Comparison of ENCODE assay signal across 9 mouse cellular contexts in the genomic region with DNA sequence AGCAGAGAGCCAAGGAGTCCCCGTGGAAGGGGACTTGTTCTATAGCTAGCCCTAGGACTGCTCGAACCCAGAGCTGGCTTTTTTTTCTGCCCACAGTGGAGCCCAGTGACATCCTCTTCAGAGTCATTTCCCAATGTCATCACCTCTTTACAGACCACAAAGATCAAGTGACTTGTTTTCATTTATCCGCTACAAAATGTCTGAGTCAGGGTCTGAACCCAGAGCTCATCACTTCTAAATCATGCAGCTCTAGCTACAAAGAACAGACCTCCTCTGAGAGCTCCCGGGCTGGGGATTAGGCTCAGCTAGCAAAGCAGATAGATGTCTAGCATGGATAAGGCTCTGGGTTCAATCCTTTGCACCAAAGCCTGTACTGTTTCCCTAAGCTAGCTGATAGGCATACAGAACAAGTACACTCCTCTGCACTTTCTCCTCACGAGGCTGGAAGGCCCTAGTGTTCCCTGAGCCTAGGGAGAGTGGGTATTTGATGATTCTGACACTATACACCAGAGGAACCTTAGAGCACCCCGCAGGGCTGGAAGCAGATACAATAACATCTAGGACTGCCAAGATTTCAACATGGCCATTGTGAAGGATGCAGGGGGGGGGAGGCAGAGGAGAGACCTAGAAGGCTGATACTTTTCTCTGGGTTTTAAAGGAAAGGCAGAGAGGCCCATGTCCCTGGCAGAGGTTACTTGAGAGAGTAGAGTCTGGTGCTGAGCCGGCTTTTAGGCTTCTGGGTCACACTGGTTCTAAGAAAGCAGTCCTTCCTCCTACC. TPM values are rescaled to one million over a fixed set of nuclear protein-coding genes. Genes with fewer than 3 reads are reported as not detected.
DNase-seq lines count a peak whose midpoint lies in the region; ATAC-seq and TF ChIP-seq lines count a peak whose summit lies in the region.
"Had no signal": no experiment of that assay in that cellular context is flagged by ENCODE, and none has a peak within 500 bp of the region (broad histone marks: within the 10 kb centered on the region; RNA-seq: fewer than 3 reads in every experiment).

No protein-coding gene starts in this region.

- H3K36me3 ChIP-seq in spleen, adult 2 months (ENCODE audit: control insufficient read depth, insufficient read depth, low read length) = peaks cover 14% of the 10 kb centered on the region
- H3K36me3 ChIP-seq in hindbrain, postnatal 0 days (ENCODE audit: insufficient read depth, low read length) = no peaks in the 10 kb centered on the region
- H3K36me3 ChIP-seq in stomach, postnatal 0 days (ENCODE audit: control insufficient read depth, insufficient read depth, low read length) = no peaks in the 10 kb centered on the region
- peaks cover 12% of the 10 kb centered on the region for H3K36me3 ChIP-seq in thymus, adult 2 months (ENCODE audit: control insufficient read depth, insufficient read depth, low read length)

- no peaks in the 10 kb centered on the region for H3K9me3 ChIP-seq in hindbrain, postnatal 0 days (ENCODE audit: low read length)
- H3K9me3 ChIP-seq in stomach, postnatal 0 days (ENCODE audit: control insufficient read depth, low read length) = no peaks in the 10 kb centered on the region

- H3K4me3 ChIP-seq in spleen, adult 2 months (ENCODE audit: extremely low read depth, insufficient read depth, insufficient read length) = no peak overlapping the region
- no peak overlapping the region for H3K4me3 ChIP-seq in hindbrain, postnatal 0 days (ENCODE audit: low read length)
- no peak overlapping the region for H3K4me3 ChIP-seq in stomach, postnatal 0 days (ENCODE audit: low read depth, low read length)
- H3K4me3 ChIP-seq in thymus, adult 2 months (ENCODE audit: control insufficient read depth, insufficient read depth, low read length) = no peak overlapping the region

- TF ChIP-seq CTCF in spleen, adult 2 months (IDR thresholded peaks at IDR 0.05; ENCODE audit: extremely low read depth, insufficient read depth, insufficient read length, insufficient replicate concordance) = no peak
- no peak for TF ChIP-seq CTCF in hindbrain, postnatal 0 days (IDR thresholded peaks at IDR 0.05; ENCODE audit: low read depth)
- TF ChIP-seq CTCF in stomach, postnatal 0 days (IDR thresholded peaks at IDR 0.05; ENCODE audit: low read depth) = no peak
- TF ChIP-seq CTCF in thymus, adult 2 months (IDR thresholded peaks at IDR 0.05; ENCODE audit: borderline replicate concordance, control insufficient read depth, extremely low read depth, insufficient read depth, low read length, poor library complexity) = no peak

- peaks cover 4% of the 10 kb centered on the region; the same call in 1 of the 2 replicates for H3K4me1 ChIP-seq in spleen, adult 2 months (ENCODE audit: control insufficient read depth, insufficient read depth, insufficient read length)
- H3K4me1 ChIP-seq in hindbrain, postnatal 0 days (ENCODE audit: insufficient read depth, low read length) = peaks cover 8% of the 10 kb centered on the region
- peaks cover 12% of the 10 kb centered on the region for H3K4me1 ChIP-seq in stomach, postnatal 0 days (replicated peaks; ENCODE audit: control insufficient read depth, insufficient read depth)
- peaks cover 26% of the 10 kb centered on the region for H3K4me1 ChIP-seq in thymus, adult 2 months (replicated peaks; ENCODE audit: control insufficient read depth, insufficient read depth, low read length)

- H3K4me2 ChIP-seq in hindbrain, postnatal 0 days (ENCODE audit: low read depth, low read length) = no peak overlapping the region
- H3K4me2 ChIP-seq in stomach, postnatal 0 days (replicated peaks; ENCODE audit: low read depth) = no peak overlapping the region; the same call in 1 of the 2 replicates

- no peaks in the 10 kb centered on the region for H3K27me3 ChIP-seq in spleen, adult 2 months (ENCODE audit: control insufficient read depth, insufficient read depth, low read length)
- H3K27me3 ChIP-seq in hindbrain, postnatal 0 days (ENCODE audit: insufficient read depth, low read length) = no peaks in the 10 kb centered on the region
- no peaks in the 10 kb centered on the region for H3K27me3 ChIP-seq in stomach, postnatal 0 days (ENCODE audit: control insufficient read depth, insufficient read depth, low read length)
- no peaks in the 10 kb centered on the region for H3K27me3 ChIP-seq in thymus, adult 2 months (ENCODE audit: control insufficient read depth, insufficient read depth, low read length)

- H3K27ac ChIP-seq in spleen, adult 2 months (ENCODE audit: insufficient read depth, low read length) = peak overlapping the region; percentile 35; the same call in 1 of the 2 replicates
- peak overlapping the region; percentile 42; the same call in 1 of the 2 replicates for H3K27ac ChIP-seq in hindbrain, postnatal 0 days
- peak overlapping the region; percentile 40 for H3K27ac ChIP-seq in stomach, postnatal 0 days (replicated peaks)
- H3K27ac ChIP-seq in thymus, adult 2 months (ENCODE audit: control insufficient read depth, insufficient read depth, low read length) = no peak overlapping the region

- no peak for TF ChIP-seq EP300 in stomach, postnatal 0 days (optimal IDR thresholded peaks at IDR 0.05)

- no peak overlapping the region for H3K9ac ChIP-seq in hindbrain, postnatal 0 days (replicated peaks; ENCODE audit: low read length)
- peak overlapping the region; percentile 4; the same call in 1 of the 2 replicates for H3K9ac ChIP-seq in stomach, postnatal 0 days (ENCODE audit: low read length)

- no peak for TF ChIP-seq POLR2A in spleen, adult 2 months (IDR thresholded peaks at IDR 0.05; ENCODE audit: low read depth, low read length)
- no peak for TF ChIP-seq POLR2A in thymus, adult 2 months (IDR thresholded peaks at IDR 0.05; ENCODE audit: control insufficient read depth, extremely low read depth, insufficient read depth, low read length, poor library complexity)

- no peak for ATAC-seq in hindbrain, postnatal 0 days
- no peak for ATAC-seq in stomach, postnatal 0 days (ENCODE audit: low FRiP score, low TSS enrichment)

- WGBS in spleen, adult 2 months = 64% methylated on average over 7 of the region's 7 CpGs
- WGBS in hindbrain, postnatal 0 days = 67% methylated on average over 7 of the region's 7 CpGs
- 52% methylated on average over 7 of the region's 7 CpGs for WGBS in stomach, postnatal 0 days
- 67% methylated on average over 7 of the region's 7 CpGs for WGBS in thymus, adult 2 months

- DNase-seq in cerebellum, postnatal 25 days = peak; percentile 20 to 37
- no peak for DNase-seq in cerebellum, postnatal 4 days (ENCODE audit: low spot score in 2 of 2)
- no peak for DNase-seq in spleen, adult 2 months (ENCODE audit: low read depth in 1 of 2, low spot score in 2 of 2)
- no peak for DNase-seq in spleen, postnatal 14 days (ENCODE audit: low spot score in 2 of 2)
- DNase-seq in hindbrain, postnatal 0 days (ENCODE audit: low spot score) = no peak
- no peak for DNase-seq in stomach, postnatal 0 days (ENCODE audit: low spot score)
- no peak for DNase-seq in thymus, adult 2 months
- DNase-seq in B cell, adult 2 months = no peak
- DNase-seq: gastrocnemius, postnatal 10 days had no signal

RNA-seq across cellular contexts. Expression of a gene that starts 4.1 kb away (rescaled TPM):
- polyA plus RNA-seq in spleen, adult 2 months (2012; rRNA removed) = 152 and 168 TPM in 2 replicates
- 55.9 and 76.6 TPM in 2 replicates for total RNA-seq in hindbrain, postnatal 0 days (2014; rRNA removed)
- polyA plus RNA-seq in hindbrain, postnatal 0 days (2015; fragmentation: Nextera tagmentation; extraction: Ambion mirVana) = 55.2 and 56.9 TPM in 2 replicates
- 12.4 and 17.3 TPM in 2 replicates for polyA plus RNA-seq in stomach, postnatal 0 days (2015; fragmentation: Nextera tagmentation; extraction: Ambion mirVana)
- 157 and 190 TPM in 2 replicates for polyA plus RNA-seq in thymus, adult 2 months (2012; rRNA removed)

RNA-seq across cellular contexts. Expression of a gene that starts 55.1 kb away (rescaled TPM):
- 11.9 and 12.0 TPM in 2 replicates for polyA plus RNA-seq in spleen, adult 2 months (2012; rRNA removed)
- total RNA-seq in hindbrain, postnatal 0 days (2014; rRNA removed) = 10.6 and 11.5 TPM in 2 replicates
- 41.8 and 42.9 TPM in 2 replicates for polyA plus RNA-seq in hindbrain, postnatal 0 days (2015; fragmentation: Nextera tagmentation; extraction: Ambion mirVana)
- 29.0 and 31.6 TPM in 2 replicates for polyA plus RNA-seq in stomach, postnatal 0 days (2015; fragmentation: Nextera tagmentation; extraction: Ambion mirVana)
- polyA plus RNA-seq in thymus, adult 2 months (2012; rRNA removed) = 24.2 and 26.2 TPM in 2 replicates

RNA-seq across cellular contexts. Expression of a gene that starts 55.5 kb away (rescaled TPM):
- 55.4 and 62.1 TPM in 2 replicates for polyA plus RNA-seq in spleen, adult 2 months (2012; rRNA removed)
- 62.6 and 70.1 TPM in 2 replicates for total RNA-seq in hindbrain, postnatal 0 days (2014; rRNA removed)
- 132 and 133 TPM in 2 replicates for polyA plus RNA-seq in hindbrain, postnatal 0 days (2015; fragmentation: Nextera tagmentation; extraction: Ambion mirVana)
- polyA plus RNA-seq in stomach, postnatal 0 days (2015; fragmentation: Nextera tagmentation; extraction: Ambion mirVana) = 76.8 and 86.4 TPM in 2 replicates
- 108 and 136 TPM in 2 replicates for polyA plus RNA-seq in thymus, adult 2 months (2012; rRNA removed)

Comparison
In these comparisons a context has a peak if more than half of its experiments do, and no peak if none do; other contexts are left out.
1. DNase-seq: peak in cerebellum, postnatal 25 days (2 of 2); none in cerebellum, postnatal 4 days (0 of 2), spleen, adult 2 months (0 of 2), spleen, postnatal 14 days (0 of 2), hindbrain, postnatal 0 days (single experiment), stomach, postnatal 0 days (single experiment), thymus, adult 2 months (single experiment) and B cell, adult 2 months (0 of 2).